Mouse (Mus musculus) intestine, embryonic 14.5 days (tissue): ENCODE measurements around the gene Haus2. TPM values are rescaled to one million over a fixed set of nuclear protein-coding genes. Genes with fewer than 3 reads are reported as not detected.

ENCODE experiments used
- ATAC-seq: fragments of 200-750 bp; cut with Nextera tagmentation; replicated peaks from 2 replicates; pipeline ENCODE4 v1.8.0; 2017; ENCODE audit warnings: low read depth, moderate number of reproducible peaks, moderate TSS enrichment, moderate library complexity; ENCODE audit not compliant: low FRiP score, low TSS enrichment
- DNase-seq: peaks from one replicate; pipeline ENCODE4 v3.0.0-alpha.2; 2018; ENCODE audit warnings: low spot score
- H3K27ac ChIP-seq: fragments of 300-500 bp; sonication (generic); 2 replicates; pipeline ENCODE4 v1.5.1; 2014; ENCODE audit warnings: low read depth, mild to moderate bottlenecking, control low read depth
- H3K27me3 ChIP-seq: fragments of 300-500 bp; sonication (generic); replicated peaks from 2 replicates; pipeline ENCODE4 v1.6.1; 2014; ENCODE audit warnings: low read length, control low read depth; ENCODE audit not compliant: control insufficient read depth, insufficient read depth
- H3K36me3 ChIP-seq: fragments of 300-500 bp; sonication (generic); 2 replicates; pipeline ENCODE4 v1.6.1; 2014; ENCODE audit warnings: low read length, control low read depth; ENCODE audit not compliant: control insufficient read depth, insufficient read depth
- H3K4me1 ChIP-seq: fragments of 300-500 bp; sonication (generic); replicated peaks from 2 replicates; pipeline ENCODE4 v1.6.1; 2014; ENCODE audit warnings: low read length, control low read depth, mixed read lengths; ENCODE audit not compliant: control insufficient read depth, insufficient read depth
- H3K4me2 ChIP-seq: fragments of 300-500 bp; sonication (generic); 2 replicates; pipeline ENCODE4 v1.6.1; 2014; ENCODE audit warnings: low read length
- H3K4me3 ChIP-seq: fragments of 300-500 bp; sonication (generic); 2 replicates; pipeline ENCODE4 v1.5.1; 2014; ENCODE audit warnings: low read depth, low read length, control low read depth, mixed read lengths
- H3K9ac ChIP-seq: fragments of 300-500 bp; sonication (generic); 2 replicates; pipeline ENCODE4 v1.6.1; 2014; ENCODE audit warnings: mild to moderate bottlenecking, low read length
- H3K9me3 ChIP-seq: fragments of 300-500 bp; sonication (generic); 2 replicates; pipeline ENCODE4 v1.6.1; 2016; ENCODE audit warnings: low read length, control low read depth; ENCODE audit not compliant: control insufficient read depth
- WGBS: fragments of 180-500 bp; shearing (Covaris S2); extraction: QIAGEN DNeasy Blood & Tissue Kit; methylation state at CpG from one replicate; pipeline ENCODE4 v1.1.7; 2014; 5-methylcytosine and 5-hydroxymethylcytosine counted together
- polyA plus RNA-seq: library from polyadenylated mRNA; unstranded; fragments of >200 nt; fragmentation: Nextera tagmentation; extraction: Ambion mirVana; gene quantifications from 2 replicates; pipeline ENCODE4 v1.2.1, GENCODE M21; 2014

The Haus2 gene
- polyA plus RNA-seq, 1 experiment from 2014 or later, result 27.3 TPM

- WGBS, result 74% methylated on average over 2 of the region's 2 CpGs
- no peaks in the 10 kb centered on the region for H3K27me3 ChIP-seq
- no peak overlapping the region for H3K4me3 ChIP-seq
- H3K36me3 ChIP-seq, result peaks cover 12% of the 10 kb centered on the region; the same call in 1 of the 2 replicates
- H3K4me1 ChIP-seq, result no peaks in the 10 kb centered on the region
- H3K4me2 ChIP-seq, result no peak overlapping the region
- H3K9ac ChIP-seq, result no peak overlapping the region
- H3K9me3 ChIP-seq, result no peaks in the 10 kb centered on the region
- DNase-seq, result no peak
- no peak overlapping the region for H3K27ac ChIP-seq
- no peak for ATAC-seq
Measured at GRCm38 (mm10) chr2:120670253-120670652, 61.1 kb downstream of the Haus2 start.

Other genes with a start within 250 kb of the Haus2 start
- 7.4 and 9.4 TPM in 2 replicates for gene Ganc, start 205.5 kb upstream of the Haus2 start, polyA plus RNA-seq
- gene Tmem87a, start 205.3 kb upstream of the Haus2 start, polyA plus RNA-seq, result 12.4 and 13.8 TPM in 2 replicates
- gene Capn3, start 153.4 kb upstream of the Haus2 start, polyA plus RNA-seq, result 1.5 and 2.3 TPM in 2 replicates
- gene Zfp106, start 45.5 kb upstream of the Haus2 start, polyA plus RNA-seq, result 64.5 and 66.1 TPM in 2 replicates
- gene Snap23, start 41.7 kb upstream of the Haus2 start, polyA plus RNA-seq, result 47.5 and 49.6 TPM in 2 replicates
- 11.9 and 16.2 TPM in 2 replicates for gene Lrrc57, start 137 bp downstream of the Haus2 start, polyA plus RNA-seq
- gene Stard9, start 19.7 kb downstream of the Haus2 start, polyA plus RNA-seq, result 6.2 and 6.8 TPM in 2 replicates
- 7.2 and 8.8 TPM in 2 replicates for gene Cdan1, start 240.7 kb downstream of the Haus2 start, polyA plus RNA-seq
- gene Ttbk2, start 241.2 kb downstream of the Haus2 start, polyA plus RNA-seq, result 4.5 and 4.9 TPM in 2 replicates